Mouse (Mus musculus): ENCODE results near the gene Exoc6b. TPM values are rescaled to one million over a fixed set of nuclear protein-coding genes. Genes with fewer than 3 reads are reported as not detected.

Gene Exoc6b
- polyA plus RNA-seq, 1 experiment: 7.7 TPM

GRCm38 (mm10) chr6:84628831-84629230 lies 440.5 kb downstream of the Exoc6b start:
- Histone ChIP-seq H3ac (ENCODE audit: control insufficient read depth, insufficient read length, low read depth) (no peak overlapping the region), H3K36me3 (ENCODE audit: control insufficient read depth, insufficient read depth) (no peaks in the 10 kb centered on the region), H3K79me2 (ENCODE audit: control insufficient read depth, insufficient read depth) (no peaks in the 10 kb centered on the region), H3K4me3 (ENCODE audit: insufficient read depth, poor library complexity, severe bottlenecking) (no peak overlapping the region), H3K27me3 (ENCODE audit: control insufficient read depth, insufficient read depth, insufficient read length) (no peaks in the 10 kb centered on the region), H3K79me3 (ENCODE audit: low read depth) (no peaks in the 10 kb centered on the region)
- TF ChIP-seq MYOD1 (IDR thresholded peaks at IDR 0.05; ENCODE audit: control insufficient read depth, insufficient read length, low read depth): no peak
- TF ChIP-seq CTCF (IDR thresholded peaks at IDR 0.05; ENCODE audit: control insufficient read depth, insufficient read depth, insufficient read length): no peak
- TF ChIP-seq MAX (IDR thresholded peaks at IDR 0.05): no peak
- no peak for TF ChIP-seq USF1 (IDR thresholded peaks at IDR 0.05; ENCODE audit: low read depth)
- TF ChIP-seq CEBPB (IDR thresholded peaks at IDR 0.05; ENCODE audit: low read depth): no peak
- TF ChIP-seq MYOG (IDR thresholded peaks at IDR 0.05; ENCODE audit: control insufficient read depth, extremely low read depth, insufficient read length): no peak
- TF ChIP-seq FOSL1 (IDR thresholded peaks at IDR 0.05; ENCODE audit: insufficient read depth, low read length, poor library complexity, severe bottlenecking): no peak

- no peak for TF ChIP-seq CTCF (IDR thresholded peaks at IDR 0.05; ENCODE audit: control insufficient read depth, insufficient read depth, insufficient read length)
- TF ChIP-seq USF1 (IDR thresholded peaks at IDR 0.05; ENCODE audit: low read depth): no peak
- no peak for TF ChIP-seq FOSL1 (IDR thresholded peaks at IDR 0.05; ENCODE audit: insufficient read depth, low read length, poor library complexity, severe bottlenecking)
- no peak for TF ChIP-seq MAX (IDR thresholded peaks at IDR 0.05)
- no peak for TF ChIP-seq MYOG (IDR thresholded peaks at IDR 0.05; ENCODE audit: control insufficient read depth, extremely low read depth, insufficient read length)
- TF ChIP-seq MYOD1 (IDR thresholded peaks at IDR 0.05; ENCODE audit: control insufficient read depth, insufficient read length, low read depth): no peak
- no peak for TF ChIP-seq CEBPB (IDR thresholded peaks at IDR 0.05; ENCODE audit: low read depth)
These were observed 442.9 kb downstream of the Exoc6b start for GRCm38 (mm10) chr6:84626398-84626797.

GRCm38 (mm10) chr6:84619166-84619565 lies 450.1 kb downstream of the Exoc6b start:
- Histone ChIP-seq H3ac (ENCODE audit: control insufficient read depth, insufficient read length, low read depth) (no peak overlapping the region), H3K36me3 (ENCODE audit: control insufficient read depth, insufficient read depth) (no peaks in the 10 kb centered on the region), H3K79me3 (ENCODE audit: low read depth) (no peaks in the 10 kb centered on the region), H3K27me3 (ENCODE audit: control insufficient read depth, insufficient read depth, insufficient read length) (no peaks in the 10 kb centered on the region), H3K79me2 (ENCODE audit: control insufficient read depth, insufficient read depth) (no peaks in the 10 kb centered on the region), H3K4me3 (ENCODE audit: insufficient read depth, poor library complexity, severe bottlenecking) (no peak overlapping the region)
- TF ChIP-seq FOSL1 (IDR thresholded peaks at IDR 0.05; ENCODE audit: insufficient read depth, low read length, poor library complexity, severe bottlenecking) (no peak), CEBPB (IDR thresholded peaks at IDR 0.05; ENCODE audit: low read depth) (no peak), CTCF (IDR thresholded peaks at IDR 0.05; ENCODE audit: control insufficient read depth, insufficient read depth, insufficient read length) (no peak), MYOG (IDR thresholded peaks at IDR 0.05; ENCODE audit: control insufficient read depth, extremely low read depth, insufficient read length) (no peak), USF1 (IDR thresholded peaks at IDR 0.05; ENCODE audit: low read depth) (no peak), MAX (IDR thresholded peaks at IDR 0.05) (no peak), MYOD1 (IDR thresholded peaks at IDR 0.05; ENCODE audit: control insufficient read depth, insufficient read length, low read depth) (no peak)

More at GRCm38 (mm10) chr6:84626398-84626797, 442.9 kb downstream of the Exoc6b start:
- no peaks in the 10 kb centered on the region for H3K79me2 ChIP-seq (ENCODE audit: control insufficient read depth, insufficient read depth)
- no peak overlapping the region for H3K4me3 ChIP-seq (ENCODE audit: insufficient read depth, poor library complexity, severe bottlenecking)
- no peaks in the 10 kb centered on the region for H3K36me3 ChIP-seq (ENCODE audit: control insufficient read depth, insufficient read depth)
- H3K27me3 ChIP-seq (ENCODE audit: control insufficient read depth, insufficient read depth, insufficient read length): no peaks in the 10 kb centered on the region
- H3K79me3 ChIP-seq (ENCODE audit: low read depth): no peaks in the 10 kb centered on the region
- H3ac ChIP-seq (ENCODE audit: control insufficient read depth, insufficient read length, low read depth): no peak overlapping the region

GRCm38 (mm10) chr6:84617051-84617450 lies 452.3 kb downstream of the Exoc6b start:
- Histone ChIP-seq H3ac (ENCODE audit: control insufficient read depth, insufficient read length, low read depth) (no peak overlapping the region), H3K4me3 (ENCODE audit: insufficient read depth, poor library complexity, severe bottlenecking) (no peak overlapping the region), H3K79me2 (ENCODE audit: control insufficient read depth, insufficient read depth) (no peaks in the 10 kb centered on the region), H3K27me3 (ENCODE audit: control insufficient read depth, insufficient read depth, insufficient read length) (no peaks in the 10 kb centered on the region), H3K79me3 (ENCODE audit: low read depth) (no peaks in the 10 kb centered on the region), H3K36me3 (ENCODE audit: control insufficient read depth, insufficient read depth) (no peaks in the 10 kb centered on the region)
- no peak for TF ChIP-seq CEBPB (IDR thresholded peaks at IDR 0.05; ENCODE audit: low read depth)
- no peak for TF ChIP-seq USF1 (IDR thresholded peaks at IDR 0.05; ENCODE audit: low read depth)
- no peak for TF ChIP-seq MYOG (IDR thresholded peaks at IDR 0.05; ENCODE audit: control insufficient read depth, extremely low read depth, insufficient read length)
- TF ChIP-seq MYOD1 (IDR thresholded peaks at IDR 0.05; ENCODE audit: control insufficient read depth, insufficient read length, low read depth): no peak
- TF ChIP-seq MAX (IDR thresholded peaks at IDR 0.05): no peak
- no peak for TF ChIP-seq FOSL1 (IDR thresholded peaks at IDR 0.05; ENCODE audit: insufficient read depth, low read length, poor library complexity, severe bottlenecking)
- no peak for TF ChIP-seq CTCF (IDR thresholded peaks at IDR 0.05; ENCODE audit: control insufficient read depth, insufficient read depth, insufficient read length)

- H3K27me3 ChIP-seq (ENCODE audit: control insufficient read depth, insufficient read depth, insufficient read length): no peaks in the 10 kb centered on the region
- TF ChIP-seq FOSL1 (IDR thresholded peaks at IDR 0.05; ENCODE audit: insufficient read depth, low read length, poor library complexity, severe bottlenecking): no peak
- no peak for TF ChIP-seq CEBPB (IDR thresholded peaks at IDR 0.05; ENCODE audit: low read depth)
- no peak for TF ChIP-seq CTCF (IDR thresholded peaks at IDR 0.05; ENCODE audit: control insufficient read depth, insufficient read depth, insufficient read length)
- TF ChIP-seq USF1 (IDR thresholded peaks at IDR 0.05; ENCODE audit: low read depth): no peak
- TF ChIP-seq MYOG (IDR thresholded peaks at IDR 0.05; ENCODE audit: control insufficient read depth, extremely low read depth, insufficient read length): no peak
- TF ChIP-seq MYOD1 (IDR thresholded peaks at IDR 0.05; ENCODE audit: control insufficient read depth, insufficient read length, low read depth): no peak
- TF ChIP-seq MAX (IDR thresholded peaks at IDR 0.05): no peak
- H3ac ChIP-seq (ENCODE audit: control insufficient read depth, insufficient read length, low read depth): no peak overlapping the region
- H3K79me3 ChIP-seq (ENCODE audit: low read depth): no peaks in the 10 kb centered on the region
- H3K4me3 ChIP-seq (ENCODE audit: insufficient read depth, poor library complexity, severe bottlenecking): no peak overlapping the region
- H3K36me3 ChIP-seq (ENCODE audit: control insufficient read depth, insufficient read depth): no peaks in the 10 kb centered on the region
- H3K79me2 ChIP-seq (ENCODE audit: control insufficient read depth, insufficient read depth): no peaks in the 10 kb centered on the region
These were observed 452.7 kb downstream of the Exoc6b start for GRCm38 (mm10) chr6:84616586-84616985.

GRCm38 (mm10) chr6:84613561-84613960 lies 455.8 kb downstream of the Exoc6b start:
- Histone ChIP-seq H3K79me2 (ENCODE audit: control insufficient read depth, insufficient read depth) (no peaks in the 10 kb centered on the region), H3K79me3 (ENCODE audit: low read depth) (no peaks in the 10 kb centered on the region), H3K4me3 (ENCODE audit: insufficient read depth, poor library complexity, severe bottlenecking) (no peak overlapping the region), H3K27me3 (ENCODE audit: control insufficient read depth, insufficient read depth, insufficient read length) (no peaks in the 10 kb centered on the region), H3ac (ENCODE audit: control insufficient read depth, insufficient read length, low read depth) (no peak overlapping the region), H3K36me3 (ENCODE audit: control insufficient read depth, insufficient read depth) (no peaks in the 10 kb centered on the region)
- no peak for TF ChIP-seq MYOG (IDR thresholded peaks at IDR 0.05; ENCODE audit: control insufficient read depth, extremely low read depth, insufficient read length)
- no peak for TF ChIP-seq CTCF (IDR thresholded peaks at IDR 0.05; ENCODE audit: control insufficient read depth, insufficient read depth, insufficient read length)
- TF ChIP-seq USF1 (IDR thresholded peaks at IDR 0.05; ENCODE audit: low read depth): no peak
- no peak for TF ChIP-seq MYOD1 (IDR thresholded peaks at IDR 0.05; ENCODE audit: control insufficient read depth, insufficient read length, low read depth)
- no peak for TF ChIP-seq MAX (IDR thresholded peaks at IDR 0.05)
- TF ChIP-seq FOSL1 (IDR thresholded peaks at IDR 0.05; ENCODE audit: insufficient read depth, low read length, poor library complexity, severe bottlenecking): no peak
- TF ChIP-seq CEBPB (IDR thresholded peaks at IDR 0.05; ENCODE audit: low read depth): no peak
